Mouse (Mus musculus): ENCODE data around the gene Chtop. TPM values are rescaled to one million over a fixed set of nuclear protein-coding genes. Genes with fewer than 3 reads are reported as not detected.

Chtop gene
- total and polyA plus RNA-seq, 3 experiments: 201 to 320 TPM; not detected in 1

- Histone ChIP-seq H3K9me3 (replicated peaks; ENCODE audit: insufficient read depth, low read length) (no peaks in the 10 kb centered on the region), H3K9ac (ENCODE audit: control insufficient read depth, low read depth, low read length, poor library complexity, severe bottlenecking) (peak within 1 kb of the TSS; percentile 70), H3K27me3 (ENCODE audit: control insufficient read depth in 1 of 2, insufficient read depth in 2 of 2, low read length in 2 of 2) (no peaks in the 10 kb centered on the region), H3K27ac (ENCODE audit: control insufficient read depth, low read depth, low read length) (no peak within 1 kb of the TSS; the same call in 1 of the 2 replicates), H3K79me2 (ENCODE audit: control insufficient read depth, insufficient read depth, low read length, poor library complexity) (peaks cover 2% of the 10 kb centered on the region), H3K36me3 (ENCODE audit: control insufficient read depth in 1 of 2, insufficient read depth in 2 of 2, low read length in 2 of 2) (peaks cover 0 to 6% of the 10 kb centered on the region in 2 experiments; a peak in 2 of 4 replicates), H3K4me1 (ENCODE audit: control insufficient read depth in 1 of 2, insufficient read depth in 2 of 2, low read length in 2 of 2) (peaks cover 0 to 17% of the 10 kb centered on the region in 2 experiments; a peak in 3 of 4 replicates), H3K4me3 (ENCODE audit: control insufficient read depth in 1 of 2, insufficient read depth in 1 of 2, low read depth in 2 of 2, low read length in 2 of 2) (peak within 1 kb of the TSS; percentile 64 to 84)
- DNase-seq (ENCODE audit: low read depth, low spot score): peak; percentile 64
- 0 out of 2 replicates have a peak, but pooled peaks have one; percentile 3 for TF ChIP-seq ELF1 (IDR thresholded peaks at IDR 0.05; ENCODE audit: low read depth, low read length)
- TF ChIP-seq CHD2 (IDR thresholded peaks at IDR 0.05; ENCODE audit: low read length): no peak
- no peak for TF ChIP-seq GATA1 (IDR thresholded peaks at IDR 0.05; ENCODE audit: low read depth, low read length)
- TF ChIP-seq CTCF (IDR thresholded peaks at IDR 0.05 in 2 of 3, conservative IDR thresholded peaks at IDR 0.05 in 1 of 3; ENCODE audit: control insufficient read depth in 1 of 3, insufficient read depth in 1 of 3, low read depth in 2 of 3, low read length in 3 of 3, poor library complexity in 1 of 3, severe bottlenecking in 1 of 3): peak in 2 of 3 experiments; percentile 9 to 29; a peak in 2 of 6 replicates
- no peak for TF ChIP-seq E2F4 (IDR thresholded peaks at IDR 0.05; ENCODE audit: borderline replicate concordance, low read depth, low read length)
- TF ChIP-seq ZNF384 (IDR thresholded peaks at IDR 0.05; ENCODE audit: low read depth, low read length): no peak
Observed at GRCm38 (mm10) chr3:90513796-90514590, 4.7 kb upstream of the Chtop start, which contains the start of the genes S100a1 and S100a13. Gene S100a1, minus strand, starts transcription at chr3:90514392. Gene S100a13, plus strand, starts transcription at chr3:90514435.

GRCm38 (mm10) chr3:90512948-90513642 is 3.8 kb upstream of the Chtop start:
- DNase-seq (ENCODE audit: low read depth, low spot score): no peak
- Histone ChIP-seq H3K36me3 (ENCODE audit: control insufficient read depth in 1 of 2, insufficient read depth in 2 of 2, low read length in 2 of 2) (peaks cover 0 to 6% of the 10 kb centered on the region in 2 experiments; a peak in 2 of 4 replicates), H3K27me3 (ENCODE audit: control insufficient read depth in 1 of 2, insufficient read depth in 2 of 2, low read length in 2 of 2) (no peaks in the 10 kb centered on the region), H3K9ac (ENCODE audit: control insufficient read depth, low read depth, low read length, poor library complexity, severe bottlenecking) (no peak overlapping the region), H3K79me2 (ENCODE audit: control insufficient read depth, insufficient read depth, low read length, poor library complexity) (peaks cover 11% of the 10 kb centered on the region), H3K27ac (ENCODE audit: control insufficient read depth, low read depth, low read length) (no peak overlapping the region), H3K4me3 (ENCODE audit: control insufficient read depth in 1 of 2, insufficient read depth in 1 of 2, low read depth in 2 of 2, low read length in 2 of 2) (no peak overlapping the region), H3K4me1 (ENCODE audit: control insufficient read depth in 1 of 2, insufficient read depth in 2 of 2, low read length in 2 of 2) (peaks cover 0 to 17% of the 10 kb centered on the region in 2 experiments; a peak in 3 of 4 replicates), H3K9me3 (replicated peaks; ENCODE audit: insufficient read depth, low read length) (no peaks in the 10 kb centered on the region)
- TF ChIP-seq UBTF (IDR thresholded peaks at IDR 0.05; ENCODE audit: borderline replicate concordance, insufficient read depth, low read depth, low read length) (no peak), ZNF384 (IDR thresholded peaks at IDR 0.05; ENCODE audit: low read depth, low read length) (no peak), ZC3H11A (IDR thresholded peaks at IDR 0.05; ENCODE audit: low read depth, low read length) (no peak), GABPA (IDR thresholded peaks at IDR 0.05; ENCODE audit: low read depth, low read length) (no peak), RCOR1 (IDR thresholded peaks at IDR 0.05; ENCODE audit: low read depth, low read length) (no peak), MAFK (IDR thresholded peaks at IDR 0.05; ENCODE audit: borderline replicate concordance, low read depth, low read length) (no peak), RAD21 (IDR thresholded peaks at IDR 0.05; ENCODE audit: low read depth, low read length) (no peak), GATA1 (IDR thresholded peaks at IDR 0.05; ENCODE audit: low read depth, low read length) (no peak), BHLHE40 (IDR thresholded peaks at IDR 0.05; ENCODE audit: borderline replicate concordance, low read depth, low read length) (no peak), POLR2AphosphoS2 (IDR thresholded peaks at IDR 0.05; ENCODE audit: low read length) (no peak), TAL1 (IDR thresholded peaks at IDR 0.05; ENCODE audit: low read length) (no peak), MAZ (IDR thresholded peaks at IDR 0.05; ENCODE audit: low read depth, low read length) (no peak), E2F4 (IDR thresholded peaks at IDR 0.05; ENCODE audit: borderline replicate concordance, low read depth, low read length) (no peak)

All from MEL (cell line).